Mouse (Mus musculus) lung, postnatal 4 days (tissue): ENCODE data around the gene Gm572.

Experiments used
- DNase-seq, 2 experiments: peaks; one replicate each; pipeline ENCODE4 v3.0.0; 2021

Gm572 gene

GRCm38 (mm10) chr4:148625756-148626622 is 17.1 kb upstream of the Gm572 start:
- DNase-seq: peak; percentile 38 to 49

- peak; percentile 97 to 98 for DNase-seq
Measured at GRCm38 (mm10) chr4:148626623-148627185, 16.4 kb upstream of the Gm572 start, which contains the start of gene Tardbp. Tardbp (minus strand) TSS chr4:148627019.

DNA sequence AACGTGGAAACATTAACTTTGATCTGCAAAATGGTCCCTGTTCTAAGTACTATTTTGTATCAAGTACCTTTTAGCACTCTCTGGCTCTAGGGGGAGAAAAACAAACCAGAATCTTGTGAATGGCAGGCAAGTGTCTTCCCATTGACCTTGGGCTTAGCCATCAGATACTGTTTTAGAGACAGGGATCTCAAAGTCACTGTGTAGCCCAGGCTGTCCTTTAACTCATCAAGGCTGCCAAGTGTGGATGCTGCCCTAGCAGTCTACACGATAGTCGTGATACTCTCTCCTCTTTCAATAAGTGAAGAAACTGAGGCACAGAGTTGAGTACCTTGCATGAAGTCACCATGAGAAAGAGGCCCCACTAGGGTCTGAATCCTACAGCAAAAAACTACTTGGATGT is 15.9 kb upstream of the Gm572 start:
- no peak for DNase-seq

DNA sequence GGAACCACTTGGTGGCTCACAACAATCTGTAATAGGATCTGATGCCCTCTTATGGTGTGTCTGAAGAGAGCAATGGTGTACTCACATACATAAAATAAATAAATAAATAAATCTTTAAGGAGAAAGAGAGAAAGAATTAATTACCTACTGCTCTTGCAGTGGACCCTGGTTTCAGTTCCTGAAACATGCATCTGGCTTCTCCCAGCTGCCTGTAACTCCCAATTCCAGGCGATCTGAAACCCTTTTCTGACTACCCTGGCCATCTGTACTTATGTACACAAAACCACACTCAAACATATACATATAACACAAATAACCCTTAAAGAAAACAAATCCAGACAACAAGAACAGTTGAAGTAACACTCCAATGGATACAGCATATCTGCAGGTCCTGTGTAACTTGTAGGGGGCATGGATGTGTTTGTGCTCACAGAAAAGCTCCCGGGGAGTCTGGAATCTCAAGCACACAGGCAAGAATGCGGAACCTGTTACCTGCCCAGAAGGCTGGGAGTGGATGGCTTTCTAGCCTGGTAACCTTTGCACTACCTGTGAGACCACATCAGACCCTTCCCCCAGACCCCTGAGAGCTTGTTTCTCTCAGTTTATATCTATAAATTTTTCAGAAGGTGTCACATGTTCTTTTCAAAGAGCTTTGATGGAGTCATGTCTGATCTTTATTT is 11.0 kb upstream of the Gm572 start:
- DNase-seq: peak; percentile 39 to 47

- no peak for DNase-seq
Measured at GRCm38 (mm10) chr4:148633395-148634061, 9.6 kb upstream of the Gm572 start.

DNA sequence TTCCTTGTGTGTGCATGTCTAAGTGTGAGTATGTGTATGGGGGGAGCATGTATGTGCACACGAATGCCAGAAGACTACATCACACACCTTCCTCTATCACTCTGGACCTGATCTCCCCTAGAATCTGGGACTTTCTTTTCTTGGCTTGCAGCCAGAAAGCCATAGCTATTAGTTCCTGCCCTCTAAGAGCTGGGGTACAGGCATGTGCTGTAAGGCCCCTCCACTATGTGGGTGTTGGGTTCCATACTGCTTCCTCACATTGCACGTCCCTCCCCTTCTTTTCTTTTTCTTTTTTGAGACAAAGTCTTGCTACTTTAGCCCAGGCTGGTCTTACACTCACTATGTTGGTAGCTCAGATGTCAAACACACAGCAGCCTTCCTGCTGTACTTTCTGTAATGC is 7.8 kb upstream of the Gm572 start:
- no peak for DNase-seq

- no peak for DNase-seq
Measured at GRCm38 (mm10) chr4:148638302-148638701, 4.8 kb upstream of the Gm572 start.

DNA sequence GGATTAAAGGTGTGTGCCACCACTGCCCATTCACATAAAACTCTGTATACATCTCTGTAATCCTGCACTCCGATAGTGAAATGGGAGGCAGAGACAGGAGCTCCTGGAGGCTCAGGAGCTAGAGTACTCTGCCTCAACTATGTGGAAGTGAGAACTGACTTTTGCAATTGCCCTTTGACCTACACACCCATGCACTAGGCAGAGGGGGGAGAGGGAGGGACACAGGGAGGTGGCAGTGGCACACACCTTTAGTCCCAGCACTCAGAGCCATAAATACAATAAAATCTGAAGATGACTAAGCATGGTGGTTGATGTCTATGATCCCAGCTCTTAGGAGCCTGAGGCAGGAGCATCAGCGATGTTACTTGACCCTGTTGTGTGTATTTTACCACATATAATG is 3.7 kb upstream of the Gm572 start:
- DNase-seq: no peak

DNA sequence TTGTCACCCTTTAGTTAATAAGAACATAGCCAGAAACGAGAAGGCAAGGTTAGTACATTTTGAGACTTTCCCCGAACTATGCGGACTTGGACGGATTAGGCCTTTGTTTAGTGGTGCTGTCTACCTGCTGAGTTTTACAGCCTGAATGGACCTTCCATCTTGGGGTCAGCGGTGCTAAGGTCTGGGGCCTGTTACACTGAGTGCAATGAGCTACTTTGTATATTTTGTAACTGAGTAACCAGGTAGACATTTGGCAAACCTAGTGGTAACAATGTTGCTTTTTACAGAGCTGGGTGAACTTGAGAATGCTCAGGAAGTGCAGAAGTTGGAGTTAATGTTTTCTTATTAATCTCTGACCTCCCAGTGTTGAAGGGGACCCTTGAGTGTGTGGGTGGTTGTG is 2.0 kb upstream of the Gm572 start:
- DNase-seq: no peak

- DNase-seq: peak; percentile 67 to 81
Measured at GRCm38 (mm10) chr4:148644157-148644511, 1.0 kb downstream of the Gm572 start.

DNA sequence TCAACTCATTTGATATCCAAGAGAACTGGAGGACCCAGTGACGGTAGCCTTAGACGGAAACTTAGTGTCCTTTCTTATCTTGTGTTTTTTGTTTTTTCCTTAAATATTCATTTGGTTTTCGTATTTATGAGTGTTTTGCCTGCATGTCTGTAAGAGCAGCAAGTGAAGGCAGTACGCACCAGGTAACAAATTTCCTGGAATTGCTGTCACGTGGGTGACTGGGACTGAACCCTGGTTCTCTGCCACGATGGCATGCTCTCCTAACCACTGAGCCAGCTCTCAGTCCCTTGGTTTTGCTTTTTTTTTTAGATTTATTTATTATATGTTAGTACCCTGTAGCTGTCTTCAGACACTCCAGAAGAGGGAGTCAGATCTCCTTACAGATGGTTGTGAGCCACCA is 1.8 kb downstream of the Gm572 start:
- no peak for DNase-seq

DNA sequence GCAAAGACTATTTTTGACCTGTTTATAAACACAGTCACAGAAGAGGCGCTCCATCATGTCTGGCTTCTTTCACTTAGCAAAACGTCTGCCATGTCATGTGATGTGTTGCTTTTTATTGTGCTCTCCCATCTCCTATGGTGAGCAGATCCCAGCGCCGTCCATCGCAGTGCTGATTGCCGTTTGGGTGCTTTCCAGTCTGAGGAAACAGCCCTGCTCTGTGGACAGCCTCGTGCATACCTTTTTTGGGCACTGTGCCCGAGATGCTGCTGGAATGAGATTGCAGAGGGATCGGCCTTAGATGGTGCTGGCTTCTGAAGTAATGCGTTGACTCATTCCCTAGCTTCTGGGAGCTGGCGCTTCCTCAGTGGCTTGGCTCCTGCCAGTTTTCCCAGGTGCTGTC is 3.5 kb downstream of the Gm572 start:
- peak; percentile 34 to 53 for DNase-seq

DNA sequence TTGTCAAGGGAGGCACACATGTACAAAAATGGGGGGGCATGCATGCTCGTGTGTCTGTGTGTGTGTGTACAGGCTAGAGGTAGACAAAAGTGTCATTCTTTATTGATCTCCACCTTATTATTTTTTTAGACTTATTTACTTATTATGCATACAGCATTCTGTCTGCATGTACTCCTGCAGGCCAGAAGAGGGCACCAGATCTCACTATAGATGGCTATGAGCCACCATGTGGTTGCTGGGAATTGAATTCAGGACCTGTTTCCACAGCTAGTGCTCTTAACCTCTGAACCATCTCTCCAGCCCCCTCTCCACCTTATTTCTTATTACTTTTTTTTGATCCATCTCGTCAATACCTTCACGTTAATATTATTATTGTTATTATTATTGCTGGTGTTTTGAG is 6.2 kb downstream of the Gm572 start:
- no peak for DNase-seq

GRCm38 (mm10) chr4:148651045-148651444 is 7.9 kb downstream of the Gm572 start:
- DNase-seq: no peak

- peak in 1 of 2 experiments; percentile 61 for DNase-seq
Measured at GRCm38 (mm10) chr4:148654701-148655398, 11.7 kb downstream of the Gm572 start.

DNA sequence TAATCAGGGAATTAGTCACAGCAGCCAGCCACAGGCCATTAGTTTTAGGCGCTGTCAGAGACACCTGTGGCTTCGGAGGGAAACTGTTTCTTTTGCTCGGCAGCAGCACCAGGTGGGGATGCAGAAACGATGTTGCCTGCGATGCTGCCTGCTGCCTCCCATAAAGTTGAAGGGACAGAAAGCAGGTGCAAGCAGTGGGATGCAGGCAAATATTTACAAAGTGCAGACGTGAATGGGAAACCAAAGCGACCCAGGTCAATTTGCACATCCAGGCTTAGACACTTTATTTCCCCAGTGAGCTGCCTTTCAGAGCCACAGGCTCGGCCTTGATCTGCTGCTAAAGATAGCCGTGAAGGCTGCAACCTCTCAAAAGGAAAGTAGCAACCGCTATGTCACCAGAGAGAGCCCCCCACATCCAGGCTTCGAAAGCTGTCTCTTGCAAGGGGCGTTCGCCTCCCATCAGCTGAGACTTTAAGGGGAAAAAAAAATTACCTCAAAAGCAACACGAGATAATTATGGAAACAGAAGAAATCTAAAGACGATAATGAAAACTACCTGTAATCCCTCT is 13.7 kb downstream of the Gm572 start:
- no peak for DNase-seq

- no peak for DNase-seq
Measured at GRCm38 (mm10) chr4:148657776-148658175, 14.7 kb downstream of the Gm572 start.

DNA sequence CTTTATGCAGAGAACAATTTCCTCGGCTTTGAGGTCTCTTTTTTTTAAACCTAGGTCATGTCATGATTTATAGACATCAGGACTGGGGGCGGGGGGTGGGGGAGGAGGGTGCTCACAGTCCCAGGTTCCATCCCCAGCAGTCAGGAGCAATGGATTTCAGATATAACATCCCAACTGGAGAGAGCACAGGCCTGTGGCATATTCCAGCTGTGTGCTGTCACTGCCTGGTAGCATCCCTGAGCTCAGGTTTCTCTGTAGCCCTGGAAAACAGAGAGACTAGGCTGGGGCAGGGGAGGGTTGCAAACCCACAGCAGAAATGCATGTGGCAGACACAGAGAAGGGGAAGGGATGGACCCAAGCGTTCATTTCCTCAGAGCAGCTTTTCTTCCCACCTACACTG is 17.1 kb downstream of the Gm572 start:
- DNase-seq: no peak

- DNase-seq: peak; percentile 64 to 80
Measured at GRCm38 (mm10) chr4:148662168-148662965, 19.2 kb downstream of the Gm572 start.

DNA sequence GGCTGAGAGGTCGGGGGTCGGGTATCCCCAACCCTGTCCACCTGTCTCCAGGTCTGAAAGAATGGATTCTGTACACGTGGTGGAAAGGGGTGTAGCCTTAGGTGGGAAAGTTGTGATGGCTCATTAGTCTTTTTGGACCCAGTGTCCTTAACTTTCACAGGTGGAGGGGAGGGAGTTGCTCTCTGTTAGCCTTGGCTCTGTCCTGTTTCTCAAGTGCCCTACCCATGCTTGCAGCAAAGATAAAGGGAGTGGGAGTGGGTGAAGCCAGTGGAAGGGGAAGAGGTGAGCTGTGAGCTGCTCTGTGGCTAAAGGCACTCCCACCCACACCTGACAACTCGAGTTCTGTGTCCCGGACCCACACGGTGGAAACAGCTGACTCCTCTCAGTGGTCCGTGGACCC is 20.2 kb downstream of the Gm572 start:
- DNase-seq: no peak

DNA sequence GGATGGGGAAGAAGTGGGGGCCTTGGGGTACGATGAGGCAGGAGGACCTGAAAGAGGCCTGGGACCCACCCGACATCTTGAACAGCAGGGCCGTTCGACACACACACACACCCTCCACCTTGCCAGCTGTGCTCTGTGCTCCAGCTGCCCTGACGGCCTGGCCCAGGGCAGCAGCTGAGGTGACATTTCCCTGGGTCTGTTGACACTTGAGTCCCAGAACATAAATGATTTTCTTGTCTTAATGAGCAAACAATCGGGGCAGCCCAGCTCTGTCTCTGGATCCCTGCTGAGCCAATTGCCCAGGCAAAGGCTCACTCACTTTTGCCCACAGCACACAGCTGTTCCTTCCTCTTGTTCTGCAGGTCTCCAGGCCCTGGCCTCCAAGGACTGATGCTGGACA is 20.9 kb downstream of the Gm572 start:
- no peak for DNase-seq
